Mouse (Mus musculus) forebrain, embryonic 16.5 days (tissue): ENCODE measurements at regions not wholly inside any gene's neighbourhood (a gene's known extent, or its start where the extent isn't known, plus 50 kb on each side); places are given as distances from the start of the nearest gene placed in this dataset.

Experiments
- ATAC-seq: fragments of 200-750 bp; cut with Nextera tagmentation; 2 replicates; pipeline ENCODE4 v1.8.0; 2017; ENCODE audit warnings: mild to moderate bottlenecking, moderate library complexity
- H3K27ac ChIP-seq: fragments of 300-500 bp; sonication (generic); 2 replicates; pipeline ENCODE4 v1.5.1; 2014; ENCODE audit warnings: low read length, control low read depth
- H3K27me3 ChIP-seq: fragments of 300-500 bp; sonication (generic); replicated peaks from 2 replicates; pipeline ENCODE4 v1.6.1; 2014; ENCODE audit warnings: low read length; ENCODE audit not compliant: control insufficient read depth, insufficient read depth
- H3K36me3 ChIP-seq: fragments of 300-500 bp; sonication (generic); 2 replicates; pipeline ENCODE4 v1.6.1; 2014; ENCODE audit not compliant: control insufficient read depth, insufficient read depth
- H3K4me1 ChIP-seq: fragments of 300-500 bp; sonication (generic); replicated peaks from 2 replicates; pipeline ENCODE4 v1.6.1; 2014; ENCODE audit warnings: low read length; ENCODE audit not compliant: control insufficient read depth, insufficient read depth
- H3K4me2 ChIP-seq: fragments of 300-500 bp; sonication (generic); 2 replicates; pipeline ENCODE4 v1.6.1; 2014; ENCODE audit warnings: mild to moderate bottlenecking, low read length, control low read depth
- H3K4me3 ChIP-seq: fragments of 300-500 bp; sonication (generic); replicated peaks from 2 replicates; pipeline ENCODE4 v1.5.1; 2014; ENCODE audit warnings: mild to moderate bottlenecking, low read length, control low read depth
- H3K9ac ChIP-seq: fragments of 300-500 bp; sonication (generic); replicated peaks from 2 replicates; pipeline ENCODE4 v1.6.1; 2014; ENCODE audit warnings: low read depth, low read length, control low read depth
- H3K9me3 ChIP-seq: fragments of 300-500 bp; sonication (generic); 2 replicates; pipeline ENCODE4 v1.6.1; 2016; ENCODE audit warnings: low read length; ENCODE audit not compliant: control insufficient read depth
- WGBS: fragments of 180-500 bp; shearing (Covaris S2); extraction: QIAGEN DNeasy Blood & Tissue Kit; methylation state at CpG from one replicate; pipeline ENCODE4 v1.1.7; 2014; 5-methylcytosine and 5-hydroxymethylcytosine counted together

GRCm38 (mm10) chrX:68554031-68554430 is 124.3 kb upstream of the Fmr1 start:
- Histone ChIP-seq H3K4me2 (no peak overlapping the region), H3K9me3 (no peaks in the 10 kb centered on the region), H3K9ac (no peak overlapping the region), H3K36me3 (no peaks in the 10 kb centered on the region), H3K4me1 (no peaks in the 10 kb centered on the region), H3K27ac (no peak overlapping the region), H3K27me3 (no peaks in the 10 kb centered on the region), H3K4me3 (no peak overlapping the region)
- no peak for ATAC-seq

GRCm38 (mm10) chrX:68557717-68558116 is 120.6 kb upstream of the Fmr1 start:
- Histone ChIP-seq H3K4me3 (no peak overlapping the region), H3K27me3 (no peaks in the 10 kb centered on the region), H3K4me1 (no peaks in the 10 kb centered on the region), H3K9me3 (no peaks in the 10 kb centered on the region), H3K9ac (no peak overlapping the region), H3K27ac (no peak overlapping the region), H3K4me2 (no peak overlapping the region), H3K36me3 (no peaks in the 10 kb centered on the region)
- ATAC-seq, result no peak
- WGBS, result 94% methylated on average over 2 of the region's 2 CpGs

- Histone ChIP-seq H3K4me1 (no peaks in the 10 kb centered on the region), H3K4me2 (no peak overlapping the region), H3K4me3 (no peak overlapping the region), H3K27ac (no peak overlapping the region), H3K36me3 (no peaks in the 10 kb centered on the region), H3K9ac (no peak overlapping the region), H3K27me3 (no peaks in the 10 kb centered on the region), H3K9me3 (no peaks in the 10 kb centered on the region)
- 21% methylated on average over 9 of the region's 9 CpGs for WGBS
- no peak for ATAC-seq
Observed at GRCm38 (mm10) chrX:68585246-68585645, 93.1 kb upstream of the Fmr1 start.

GRCm38 (mm10) chrX:68622141-68622540 is 56.2 kb upstream of the Fmr1 start:
- H3K4me3 ChIP-seq, result no peak overlapping the region
- H3K4me2 ChIP-seq, result no peak overlapping the region
- H3K36me3 ChIP-seq, result no peaks in the 10 kb centered on the region
- no peaks in the 10 kb centered on the region for H3K4me1 ChIP-seq
- no peaks in the 10 kb centered on the region for H3K9me3 ChIP-seq
- no peak overlapping the region for H3K27ac ChIP-seq
- no peak overlapping the region for H3K9ac ChIP-seq
- no peaks in the 10 kb centered on the region for H3K27me3 ChIP-seq
- no peak for ATAC-seq
- 64% methylated on average over 3 of the region's 3 CpGs for whole genome bisulfite sequencing
